Mouse (Mus musculus) ZHBTc4 (cell line): Measurements from ENCODE around the gene Prph.
"Not testable (repeated sequence)": the region's sequence is repeated elsewhere in the genome, so short reads cannot be mapped to it uniquely, and the experiment has no call there.

Experiments
- DNase-seq: peaks from one replicate; pipeline ENCODE4 v3.0.0-alpha.2; 2011; ENCODE audit warnings: low read depth, low spot score

The Prph gene

DNA sequence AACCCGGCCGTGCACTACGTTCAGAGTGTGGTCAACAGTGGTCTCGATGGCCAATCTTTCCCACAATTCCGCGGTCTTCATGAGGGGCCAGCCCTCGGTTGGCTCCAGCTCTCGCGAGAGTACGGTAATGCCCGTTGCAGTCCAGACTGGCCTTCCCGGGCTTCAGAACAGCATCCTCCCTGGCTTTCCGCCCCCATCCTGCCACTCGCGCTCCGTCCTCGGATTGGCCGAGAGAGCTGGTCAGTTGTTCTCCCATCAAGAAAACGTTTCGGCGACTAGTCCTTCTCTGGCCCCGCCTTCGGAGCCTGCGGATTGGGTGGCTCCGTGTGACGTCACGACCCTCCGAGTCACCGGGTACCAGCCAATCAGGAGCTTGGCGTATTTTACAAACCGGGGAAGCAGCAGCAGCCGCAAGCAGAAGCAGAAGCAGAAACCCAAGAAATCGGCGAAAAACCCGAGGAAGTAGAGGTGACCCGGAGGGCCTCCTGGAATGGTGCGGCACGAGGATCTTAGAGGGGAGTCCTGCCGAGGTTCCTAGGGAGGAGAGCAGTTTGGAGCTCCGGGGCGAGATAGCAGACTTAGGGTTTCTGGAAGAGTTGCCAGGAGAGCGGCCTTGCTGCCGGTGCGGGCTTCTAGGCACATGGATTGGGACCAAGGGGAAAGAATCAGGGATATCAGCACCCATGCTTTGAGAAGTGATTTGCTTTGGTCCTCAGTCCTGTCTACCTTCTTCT is 19.8 kb downstream of the Prph start:
- peak; percentile 97 for DNase-seq

DNA sequence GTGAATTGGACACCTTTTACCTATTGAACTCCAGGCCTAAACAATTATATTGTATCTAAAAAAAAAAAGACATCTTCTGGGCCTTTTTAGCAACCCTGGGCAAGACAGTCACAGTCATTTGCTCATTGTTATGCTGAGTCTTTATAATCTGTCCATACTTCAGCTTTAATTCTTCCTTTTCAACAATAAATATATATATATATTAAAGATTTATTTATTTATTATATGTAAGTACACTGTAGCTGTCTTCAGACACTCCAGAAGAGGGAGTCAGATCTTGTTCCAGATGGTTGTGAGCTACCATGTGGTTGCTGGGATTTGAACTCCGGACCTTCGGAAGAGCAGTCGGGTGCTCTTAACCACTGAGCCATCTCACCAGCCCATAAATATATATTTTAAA is 21.0 kb downstream of the Prph start:
- not testable (repeated sequence) for DNase-seq

GRCm38 (mm10) chr15:99078181-99078910 is 23.4 kb downstream of the Prph start:
- no peak for DNase-seq

DNA sequence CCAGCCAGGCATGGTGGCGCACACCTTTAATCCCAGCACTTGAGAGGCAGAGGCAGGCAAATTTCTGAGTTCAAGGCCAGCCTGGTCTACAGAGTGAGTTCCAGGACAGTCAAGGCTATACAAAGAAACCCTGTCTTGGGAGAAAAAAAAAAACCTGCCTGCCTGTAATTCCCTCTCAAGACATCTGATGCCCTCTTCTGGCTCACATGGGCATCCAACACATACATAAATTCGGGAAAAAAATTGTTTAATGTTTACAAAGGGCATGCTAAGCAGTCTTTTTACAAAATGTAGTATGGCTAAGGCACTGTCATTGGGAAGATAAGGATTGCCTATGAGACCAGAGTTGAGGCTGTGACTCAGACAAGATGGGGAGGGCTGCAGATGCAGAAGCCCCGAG is 24.8 kb downstream of the Prph start:
- DNase-seq, result no peak

DNA sequence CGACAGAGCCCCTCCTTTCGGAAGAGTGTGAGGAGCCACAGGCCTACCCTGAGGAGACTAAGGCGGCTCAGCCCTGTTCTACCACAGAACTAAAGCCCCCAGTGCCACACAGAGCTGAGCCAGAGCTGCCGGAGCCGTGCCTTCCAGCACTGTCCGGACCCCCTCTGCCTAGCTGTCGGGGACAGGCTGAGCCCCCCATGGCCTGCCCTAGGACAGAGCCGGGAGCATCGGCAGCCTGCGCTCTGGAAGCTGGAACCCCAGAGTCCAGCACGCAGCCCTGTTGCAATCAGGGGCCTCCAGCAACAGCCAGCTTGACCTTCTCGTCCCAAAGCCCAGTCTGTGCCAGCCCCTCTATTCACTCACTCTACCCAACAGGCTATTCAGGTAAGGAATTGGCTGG is 27.3 kb downstream of the Prph start:
- no peak for DNase-seq

DNA sequence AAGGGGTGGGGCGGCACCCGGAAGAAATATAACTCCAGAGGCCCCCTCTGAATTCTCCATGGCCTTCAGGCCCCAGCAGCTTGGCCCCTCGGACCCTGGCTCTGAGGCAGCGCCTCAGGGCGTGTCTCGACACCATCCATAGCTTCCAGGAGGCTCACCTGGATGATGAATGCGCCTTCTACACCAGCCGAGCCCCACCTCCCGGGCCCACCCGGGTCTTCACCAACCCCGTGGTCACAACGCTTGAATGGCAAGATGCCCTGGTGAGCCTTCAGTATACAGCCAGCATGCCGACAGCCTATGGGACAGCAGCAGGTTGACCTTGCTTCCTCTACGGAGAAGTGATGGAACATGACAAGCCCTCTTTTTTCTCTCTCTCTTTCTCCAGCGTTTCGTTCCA is 27.9 kb downstream of the Prph start:
- no peak for DNase-seq

DNA sequence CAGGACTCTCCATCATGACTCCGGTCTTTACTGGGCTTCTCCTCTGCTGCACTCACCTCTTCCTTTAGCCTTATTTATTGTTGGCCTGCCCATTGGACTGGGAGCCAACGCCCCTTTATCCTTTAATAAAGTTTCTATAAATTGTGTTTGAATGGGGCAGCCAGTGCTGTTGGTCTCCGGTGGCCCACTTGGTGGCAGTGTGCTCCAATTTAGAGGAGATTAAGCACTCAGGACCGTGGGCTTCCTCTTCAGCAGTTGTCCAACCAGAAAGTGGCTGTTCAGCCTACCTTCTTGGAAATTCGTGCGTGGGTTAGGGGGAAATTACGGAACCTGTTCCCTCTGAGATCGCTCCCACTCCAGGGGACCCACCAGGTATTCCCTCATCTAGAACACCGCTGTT is 28.3 kb downstream of the Prph start:
- peak; percentile 62 for DNase-seq

DNA sequence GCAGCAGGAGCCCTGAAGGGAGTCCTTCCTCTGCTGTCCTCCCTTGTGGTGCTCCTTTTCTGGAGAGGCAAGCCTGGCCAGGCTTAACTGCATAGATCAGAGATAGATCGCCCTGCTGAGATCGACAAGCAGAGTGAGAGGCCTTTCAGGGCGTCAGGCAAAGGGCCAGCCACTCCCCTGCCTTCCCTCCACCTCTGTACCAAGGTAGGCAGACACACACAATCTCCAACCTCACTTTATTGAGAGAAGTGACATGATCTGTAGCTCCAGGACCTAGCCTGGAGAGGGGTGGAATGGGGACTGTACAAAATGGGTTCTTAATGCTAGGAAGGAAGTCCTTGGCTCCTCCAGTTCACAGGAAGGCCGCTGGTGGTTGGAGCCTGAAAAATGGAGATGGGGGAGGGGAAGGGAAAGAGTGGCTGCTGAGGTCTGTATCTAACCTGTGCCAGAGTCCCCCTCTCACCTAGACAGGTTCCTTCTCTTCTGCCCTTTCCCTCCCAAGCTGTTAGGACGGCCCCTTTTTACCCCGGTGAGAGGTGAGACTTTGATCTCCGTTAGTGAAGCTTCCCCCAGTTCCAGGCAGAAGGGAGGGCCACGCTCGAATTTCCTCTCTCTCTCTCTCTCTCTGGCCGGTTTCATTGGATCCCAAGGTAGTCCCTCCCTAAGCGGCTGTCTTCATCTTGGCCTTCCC is 29.0 kb downstream of the Prph start:
- DNase-seq, result peak; percentile 59

GRCm38 (mm10) chr15:99084618-99085017 is 29.6 kb downstream of the Prph start:
- DNase-seq, result no peak

DNA sequence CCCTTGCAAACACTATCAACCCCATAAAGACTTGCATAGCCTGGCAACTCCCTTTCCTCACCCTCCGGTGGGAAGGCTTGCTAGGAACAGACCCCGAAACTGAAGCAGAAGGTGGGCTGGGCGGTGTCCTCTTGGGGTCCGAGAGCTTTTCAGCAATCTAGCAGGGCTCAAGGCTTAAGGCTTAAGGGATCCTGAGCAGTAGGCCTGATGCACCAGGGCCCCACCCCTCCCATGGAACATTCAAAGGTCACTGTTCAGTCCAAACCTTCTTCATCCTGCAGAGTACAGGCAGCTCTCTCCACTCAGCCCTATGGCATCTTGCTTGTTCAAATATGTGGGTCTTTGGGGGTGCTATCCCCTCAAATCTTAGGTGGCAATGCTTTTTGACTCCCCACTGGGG is 31.0 kb downstream of the Prph start:
- no peak for DNase-seq

DNA sequence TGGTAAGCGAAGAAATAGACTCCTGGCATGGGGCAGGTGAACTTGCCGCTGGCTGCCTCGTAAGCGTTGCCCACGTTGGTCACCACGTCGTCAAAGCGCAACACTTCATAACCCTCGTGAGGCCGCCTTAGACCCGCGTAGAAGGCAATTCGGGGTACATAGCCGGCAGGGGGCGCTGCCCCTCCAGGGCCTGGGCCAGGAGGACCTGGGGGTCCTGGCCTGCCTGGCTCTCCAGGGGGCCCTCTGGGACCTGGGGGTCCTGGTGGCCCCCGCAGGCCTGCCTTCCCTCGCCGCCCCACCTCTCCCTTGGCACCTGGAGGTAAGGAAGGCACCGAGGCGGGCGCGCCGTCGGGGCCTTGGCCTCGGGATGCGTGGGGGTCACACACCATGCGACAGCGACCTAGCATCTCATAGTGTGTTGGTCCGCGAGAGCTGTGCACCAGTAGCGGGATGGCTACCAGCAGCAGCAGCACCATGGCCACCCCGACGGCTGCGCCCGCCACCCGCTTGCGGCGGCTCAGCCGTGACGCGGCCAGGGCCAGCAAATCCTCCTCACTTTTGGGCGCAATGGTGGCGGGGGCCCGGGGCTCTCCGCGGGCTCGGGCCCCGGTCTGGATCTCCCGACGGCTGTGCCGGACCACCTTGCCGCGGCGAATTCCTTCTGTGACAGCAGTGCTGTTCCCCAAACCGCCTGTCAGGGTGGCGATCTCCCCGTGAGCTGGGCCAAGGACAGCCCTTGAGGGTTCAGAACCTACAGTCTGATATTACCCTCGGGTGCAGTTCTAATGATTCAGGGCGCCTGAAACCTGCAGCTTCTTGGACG is 32.5 kb downstream of the Prph start, which contains the start of gene C1ql4:
TSS of gene C1ql4 (minus strand) at position 565 of the 823 bp plus-strand sequence.
- peak; percentile 84 for DNase-seq

DNA sequence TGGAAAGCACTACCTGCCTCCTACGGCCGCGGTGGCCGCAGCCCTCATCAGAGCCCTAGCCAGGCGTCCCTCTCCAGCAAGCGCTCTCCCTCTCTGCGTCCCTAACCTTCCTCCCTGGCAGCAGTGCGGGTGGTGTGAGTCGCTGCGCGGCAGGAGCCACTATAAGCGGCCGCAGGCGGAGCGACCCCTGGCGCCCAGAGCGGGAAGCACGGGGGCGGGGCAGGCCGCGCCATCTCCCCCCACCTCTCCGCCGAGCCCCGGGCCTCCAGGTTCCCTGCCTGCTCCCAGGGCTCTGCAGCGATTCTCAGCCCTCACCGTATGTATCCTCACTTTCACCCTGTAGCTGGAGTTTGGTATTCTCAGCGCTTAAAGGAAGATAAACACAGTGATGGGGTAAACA is 33.3 kb downstream of the Prph start:
- peak; percentile 95 for DNase-seq

DNA sequence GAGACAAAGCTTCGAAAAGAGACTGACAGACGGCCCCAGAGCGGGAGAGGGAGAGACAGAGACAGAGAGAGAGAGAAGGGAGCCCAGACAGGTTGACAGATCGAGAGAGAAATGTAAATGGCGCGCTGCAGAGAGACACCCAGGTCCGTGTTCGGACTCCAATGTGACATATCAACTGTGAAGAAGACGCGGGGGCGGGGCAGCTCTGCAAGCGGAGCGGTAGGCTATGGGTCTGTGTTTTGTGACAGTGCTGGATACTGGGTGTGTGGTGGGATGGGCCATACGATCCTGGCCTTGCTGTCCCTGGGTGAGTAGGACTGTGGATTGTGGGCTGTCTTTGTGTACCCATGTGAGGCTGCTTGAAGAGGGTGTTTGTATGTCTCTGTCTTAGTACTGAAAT is 34.1 kb downstream of the Prph start:
- DNase-seq, result no peak

DNA sequence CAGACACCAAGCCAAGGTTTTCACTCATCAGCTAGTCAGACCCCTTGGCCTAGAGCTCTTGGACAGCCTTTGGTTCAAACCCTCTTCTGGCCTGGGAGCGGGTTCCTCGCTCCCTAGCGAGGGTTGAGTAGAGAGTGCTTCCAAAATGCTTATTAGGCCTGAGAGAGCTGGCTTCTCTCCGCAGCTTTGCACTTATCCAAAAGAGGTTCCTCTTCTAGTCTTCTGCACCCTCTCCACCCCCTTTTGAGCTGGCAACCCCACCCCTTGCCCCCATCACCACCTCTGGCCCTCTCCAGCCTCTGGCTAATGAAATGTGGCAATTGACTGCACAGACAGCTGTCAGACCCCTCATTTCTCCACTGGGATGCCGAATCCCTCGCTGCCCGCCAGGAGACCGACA is 37.9 kb downstream of the Prph start, which contains the start of gene Dnajc22:
TSS of gene Dnajc22 (plus strand) at position 301 of the 400 bp plus-strand sequence.
- no peak for DNase-seq

DNA sequence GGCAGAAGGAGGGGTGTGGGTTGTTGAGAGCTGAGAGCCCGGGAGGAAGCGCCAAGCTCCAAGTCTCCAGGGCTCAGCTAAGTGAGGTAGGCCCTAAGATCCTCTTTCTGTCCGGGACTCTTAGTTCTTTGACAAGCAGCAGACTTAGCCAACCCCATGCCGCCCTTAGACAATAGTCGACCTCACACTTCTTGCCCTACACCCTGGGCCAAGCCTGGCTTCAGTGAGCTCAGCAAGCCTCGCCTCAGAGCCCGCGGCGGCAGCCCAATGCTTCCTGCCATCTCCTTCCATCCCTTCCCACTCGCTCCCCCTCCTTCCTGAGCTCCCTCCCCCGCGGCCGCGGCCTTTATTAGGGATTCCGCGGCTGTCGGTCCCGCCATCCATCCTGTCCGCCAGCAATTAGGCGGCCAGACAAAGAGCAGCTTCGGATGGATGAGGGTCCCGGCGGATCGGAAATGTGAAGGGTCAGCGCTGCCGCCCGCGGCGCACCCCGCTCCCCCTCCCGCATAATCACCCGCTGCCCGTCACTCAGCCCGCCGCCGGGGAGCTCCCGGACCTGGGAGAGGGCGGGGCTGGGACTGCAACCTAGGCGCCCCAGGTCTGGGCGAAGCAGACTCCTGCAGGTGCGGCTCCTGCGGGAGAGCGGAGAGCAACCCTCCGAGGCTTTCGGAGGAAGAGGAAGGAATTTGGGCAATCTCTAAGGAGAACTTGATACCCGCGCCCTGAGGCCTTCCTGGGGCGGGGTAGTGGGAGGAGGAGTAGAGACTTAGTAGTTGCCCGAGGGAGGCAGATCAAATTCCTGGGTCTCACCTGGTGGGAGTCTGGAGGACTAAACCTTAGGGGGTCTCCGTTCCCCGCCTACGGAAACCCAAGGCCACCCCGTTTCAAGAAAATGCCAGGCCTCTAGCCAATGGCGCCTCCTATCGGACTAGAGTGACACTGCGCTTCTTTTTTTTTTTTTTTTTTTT is 38.6 kb downstream of the Prph start:
- DNase-seq, result peak; percentile 87

DNA sequence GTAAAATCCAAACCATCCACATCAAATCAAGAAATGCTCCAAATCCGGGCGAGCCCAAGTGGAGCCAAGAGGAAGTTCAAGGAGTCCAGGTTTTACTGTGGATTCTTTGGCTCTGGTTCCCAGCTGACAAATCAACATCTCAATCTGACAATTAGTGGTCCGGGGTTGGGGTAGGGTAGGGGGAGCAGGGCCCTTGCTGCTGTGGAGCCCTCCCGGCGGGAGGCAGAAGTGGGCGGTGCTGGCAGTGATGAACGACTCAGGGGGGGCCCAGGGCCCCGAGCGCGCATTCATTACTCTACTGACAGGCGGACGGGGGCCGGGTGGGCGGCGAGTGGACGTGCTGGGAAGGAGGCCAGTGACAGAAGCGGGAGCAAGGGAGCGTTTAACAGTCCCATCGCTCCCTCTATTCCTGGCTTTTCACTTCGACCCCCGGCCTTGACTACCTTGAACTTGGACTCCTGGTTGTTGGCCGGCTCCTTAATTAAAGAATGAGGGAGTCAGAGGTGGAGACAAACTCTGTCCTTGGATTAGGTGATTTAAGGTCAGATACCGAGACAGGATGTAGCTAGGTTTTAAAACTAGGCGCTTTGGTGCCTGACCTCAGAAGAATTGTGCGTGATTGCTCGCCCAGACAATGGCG is 39.8 kb downstream of the Prph start:
- DNase-seq, result peak; percentile 47

GRCm38 (mm10) chr15:99095356-99095755 is 40.4 kb downstream of the Prph start:
- no peak for DNase-seq

GRCm38 (mm10) chr15:99096061-99096793 is 41.3 kb downstream of the Prph start:
- no peak for DNase-seq

GRCm38 (mm10) chr15:99096831-99097500 is 42.0 kb downstream of the Prph start:
- DNase-seq, result peak; percentile 53
